Mouse (Mus musculus): ENCODE measurements around the gene Aff3. TPM values are rescaled to one million over a fixed set of nuclear protein-coding genes. Genes with fewer than 3 reads are reported as not detected.
"Not testable (repeated sequence)": the region's sequence is repeated elsewhere in the genome, so short reads cannot be mapped to it uniquely, and the experiment has no call there.

The Aff3 gene
- polyA plus RNA-seq, 2 experiments: 0.18 to 0.22 TPM

- H3K4me3 ChIP-seq (ENCODE audit: insufficient read depth in 1 of 2, low read depth in 2 of 2, low read length in 2 of 2): no peak overlapping the region
- DNase-seq (ENCODE audit: low read depth in 3 of 3, low spot score in 3 of 3) (no peak), ATAC-seq (ENCODE audit: insufficient read depth) (no peak)
- no peaks in the 10 kb centered on the region for H3K36me3 ChIP-seq (replicated peaks; ENCODE audit: control insufficient read depth, insufficient read depth, low read depth)
- no peaks in the 10 kb centered on the region for H3K27me3 ChIP-seq (ENCODE audit: control insufficient read depth, insufficient read depth, low read length)
- H3K9me3 ChIP-seq (ENCODE audit: control insufficient read depth, low read length): no peaks in the 10 kb centered on the region
- WGBS (ENCODE audit: insufficient replicate concordance): 60% methylated on average over 12 of the region's 12 CpGs
- TF ChIP-seq CTCF (IDR thresholded peaks at IDR 0.05; ENCODE audit: low read depth): no peak
- TF ChIP-seq EP300 (IDR thresholded peaks at IDR 0.05; ENCODE audit: low read depth): no peak
- H3K9ac ChIP-seq (replicated peaks): no peak overlapping the region
- peaks cover 2 to 3% of the 10 kb centered on the region in 2 experiments for H3K4me1 ChIP-seq (replicated peaks; ENCODE audit: control insufficient read depth in 2 of 2, insufficient read depth in 2 of 2, low read length in 1 of 2)
- H3K27ac ChIP-seq: no peak overlapping the region
- no peak overlapping the region for H3K4me2 ChIP-seq (ENCODE audit: low read depth)
These were observed 228.0 kb downstream of the Aff3 start for GRCm38 (mm10) chr1:38436471-38437340.

DNA sequence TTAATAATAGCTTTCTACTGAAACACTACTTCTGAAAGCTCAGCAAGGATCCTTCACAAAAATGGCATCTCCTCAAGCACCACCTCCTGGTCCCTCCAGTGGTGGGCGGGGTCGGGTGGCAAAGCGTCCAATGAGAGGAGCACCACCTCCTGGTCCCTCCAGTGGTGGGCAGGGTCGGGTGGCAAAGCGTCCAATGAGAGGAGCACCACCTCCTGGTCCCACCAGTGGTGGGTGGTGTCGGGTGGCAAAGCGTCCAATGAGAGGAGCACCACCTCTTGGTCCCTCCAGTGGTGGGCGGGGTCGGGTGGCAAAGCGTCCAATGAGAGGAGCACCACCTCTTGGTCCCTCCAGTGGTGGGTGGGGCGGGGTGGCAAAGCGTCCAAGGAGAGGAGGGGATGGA lies 234.4 kb downstream of the Aff3 start:
- not testable (repeated sequence) for ATAC-seq (ENCODE audit: insufficient read depth); H3K36me3 ChIP-seq (replicated peaks; ENCODE audit: control insufficient read depth, insufficient read depth, low read depth); DNase-seq (ENCODE audit: low read depth in 3 of 3, low spot score in 3 of 3); H3K4me3 ChIP-seq (ENCODE audit: insufficient read depth in 1 of 2, low read depth in 2 of 2, low read length in 2 of 2); H3K4me1 ChIP-seq (replicated peaks; ENCODE audit: control insufficient read depth in 2 of 2, insufficient read depth in 2 of 2, low read length in 1 of 2); H3K9me3 ChIP-seq (ENCODE audit: control insufficient read depth, low read length); H3K4me2 ChIP-seq (ENCODE audit: low read depth); H3K27ac ChIP-seq; H3K9ac ChIP-seq (replicated peaks); H3K27me3 ChIP-seq (ENCODE audit: control insufficient read depth, insufficient read depth, low read length)
- 72% methylated on average over 12 of the region's 12 CpGs for WGBS (ENCODE audit: insufficient replicate concordance)

- H3K9me3 ChIP-seq (ENCODE audit: control insufficient read depth, low read length): no peaks in the 10 kb centered on the region
- 39% methylated on average over 13 of the region's 13 CpGs for WGBS (ENCODE audit: insufficient replicate concordance)
- DNase-seq (ENCODE audit: low read depth in 3 of 3, low spot score in 3 of 3) (no peak), ATAC-seq (ENCODE audit: insufficient read depth) (no peak)
- no peak overlapping the region for H3K4me3 ChIP-seq (ENCODE audit: insufficient read depth in 1 of 2, low read depth in 2 of 2, low read length in 2 of 2)
- H3K4me2 ChIP-seq (ENCODE audit: low read depth): no peak overlapping the region
- no peak overlapping the region for H3K9ac ChIP-seq (replicated peaks)
- TF ChIP-seq CTCF (IDR thresholded peaks at IDR 0.05; ENCODE audit: low read depth) (no peak), EP300 (IDR thresholded peaks at IDR 0.05; ENCODE audit: low read depth) (no peak)
- H3K27ac ChIP-seq: no peak overlapping the region
- H3K36me3 ChIP-seq (replicated peaks; ENCODE audit: control insufficient read depth, insufficient read depth, low read depth): no peaks in the 10 kb centered on the region
- no peaks in the 10 kb centered on the region for H3K4me1 ChIP-seq (replicated peaks; ENCODE audit: control insufficient read depth in 2 of 2, insufficient read depth in 2 of 2, low read length in 1 of 2)
- no peaks in the 10 kb centered on the region for H3K27me3 ChIP-seq (ENCODE audit: control insufficient read depth, insufficient read depth, low read length)
These were observed 235.8 kb downstream of the Aff3 start for GRCm38 (mm10) chr1:38428708-38429683.

- Histone ChIP-seq H3K4me3 (ENCODE audit: insufficient read depth in 1 of 2, low read depth in 2 of 2, low read length in 2 of 2) (no peak overlapping the region), H3K9me3 (ENCODE audit: control insufficient read depth, low read length) (no peaks in the 10 kb centered on the region), H3K36me3 (replicated peaks; ENCODE audit: control insufficient read depth, insufficient read depth, low read depth) (no peaks in the 10 kb centered on the region), H3K9ac (replicated peaks) (no peak overlapping the region), H3K4me2 (ENCODE audit: low read depth) (no peak overlapping the region), H3K27me3 (ENCODE audit: control insufficient read depth, insufficient read depth, low read length) (no peaks in the 10 kb centered on the region), H3K4me1 (replicated peaks; ENCODE audit: control insufficient read depth in 2 of 2, insufficient read depth in 2 of 2, low read length in 1 of 2) (no peaks in the 10 kb centered on the region), H3K27ac (no peak overlapping the region)
- 86% methylated on average over 6 of the region's 6 CpGs for WGBS (ENCODE audit: insufficient replicate concordance)
- ATAC-seq (ENCODE audit: insufficient read depth): no peak
- TF ChIP-seq EP300 (IDR thresholded peaks at IDR 0.05; ENCODE audit: low read depth) (no peak), CTCF (IDR thresholded peaks at IDR 0.05; ENCODE audit: low read depth) (no peak)
- no peak for DNase-seq (ENCODE audit: low read depth in 3 of 3, low spot score in 3 of 3)
These were observed 241.8 kb downstream of the Aff3 start for GRCm38 (mm10) chr1:38422921-38423320.

GRCm38 (mm10) chr1:38419331-38419730 lies 245.4 kb downstream of the Aff3 start:
- H3K4me1 ChIP-seq (replicated peaks; ENCODE audit: control insufficient read depth in 2 of 2, insufficient read depth in 2 of 2, low read length in 1 of 2): no peaks in the 10 kb centered on the region
- no peaks in the 10 kb centered on the region for H3K36me3 ChIP-seq (replicated peaks; ENCODE audit: control insufficient read depth, insufficient read depth, low read depth)
- H3K4me2 ChIP-seq (ENCODE audit: low read depth): no peak overlapping the region
- H3K4me3 ChIP-seq (ENCODE audit: insufficient read depth in 1 of 2, low read depth in 2 of 2, low read length in 2 of 2): no peak overlapping the region
- DNase-seq (ENCODE audit: low read depth in 3 of 3, low spot score in 3 of 3): no peak
- no peaks in the 10 kb centered on the region for H3K27me3 ChIP-seq (ENCODE audit: control insufficient read depth, insufficient read depth, low read length)
- no peak for ATAC-seq (ENCODE audit: insufficient read depth)
- 57% methylated on average over 4 of the region's 4 CpGs for WGBS (ENCODE audit: insufficient replicate concordance)
- no peak overlapping the region for H3K27ac ChIP-seq
- no peaks in the 10 kb centered on the region for H3K9me3 ChIP-seq (ENCODE audit: control insufficient read depth, low read length)
- TF ChIP-seq EP300 (IDR thresholded peaks at IDR 0.05; ENCODE audit: low read depth): no peak
- no peak for TF ChIP-seq CTCF (IDR thresholded peaks at IDR 0.05; ENCODE audit: low read depth)
- H3K9ac ChIP-seq (replicated peaks): no peak overlapping the region
